Mouse (Mus musculus) layer of hippocampus, adult 2 months (tissue): ENCODE data around the gene Cd320. TPM values are rescaled to one million over a fixed set of nuclear protein-coding genes. Genes with fewer than 3 reads are reported as not detected.
"Not testable (repeated sequence)": the region's sequence is repeated elsewhere in the genome, so short reads cannot be mapped to it uniquely, and the experiment has no call there.

Experiments
- DNase-seq, 2 experiments: peaks; one replicate each; pipeline ENCODE4 v3.0.0; 2022; ENCODE audit warnings: low spot score in 2 of 2
- H3K27ac ChIP-seq: fragments of 200-600 bp; 2 replicates; pipeline ENCODE4 v1.8.1; 2022
- H3K4me3 ChIP-seq: fragments of 200-600 bp; 2 replicates; pipeline ENCODE4 v1.8.1; 2022; ENCODE audit warnings: mild to moderate bottlenecking
- CTCF ChIP-seq: fragments of 200-600 bp; conservative IDR thresholded peaks from 2 replicates; pipeline ENCODE4 v1.8.1; 2022; ENCODE audit warnings: antibody characterized with exemption, mild to moderate bottlenecking, moderate library complexity
- microRNA-seq, 2 experiments: library from miRNA; unstranded; fragments of <30 nt; microRNA quantifications; one replicate each; pipeline ENCODE4 v1.2.0; 2021
- total RNA-seq, 2 experiments: library from RNA; stranded (reverse); gene quantifications; 2 replicates each; pipeline ENCODE4 v1.2.3; 2021

Cd320 gene
- total RNA-seq, 2 experiments from 2014 or later = 22.6 to 25.0 TPM

GRCm38 (mm10) chr17:33892429-33892828, 49.5 kb downstream of the Cd320 start:
- no peak for DNase-seq
- no peak for TF ChIP-seq CTCF
- Histone ChIP-seq H3K27ac (no peak overlapping the region), H3K4me3 (no peak overlapping the region)

- H3K27ac ChIP-seq, DNase-seq, H3K4me3 ChIP-seq: not testable (repeated sequence)
These were observed 50.1 kb downstream of the Cd320 start for GRCm38 (mm10) chr17:33893011-33893410.

- Histone ChIP-seq H3K27ac (no peak overlapping the region), H3K4me3 (no peak overlapping the region)
- DNase-seq = no peak
- peak; percentile 74 for TF ChIP-seq CTCF
These were observed 54.4 kb downstream of the Cd320 start for GRCm38 (mm10) chr17:33897114-33897794.

GRCm38 (mm10) chr17:33898193-33898592, 55.3 kb downstream of the Cd320 start:
- not testable (repeated sequence) for H3K4me3 ChIP-seq, DNase-seq, H3K27ac ChIP-seq

Small RNAs within 50 kb of the gene (microRNA-seq; reads per million reads assigned to microRNA genes)
- gene Gm27740 = 0 reads per million in 2 experiments

Other genes starting within 250 kb of the Cd320 start
- gene Zfp414, start 214.0 kb upstream of the Cd320 start, total RNA-seq = 10 to 100 TPM; 50.1 to 51.3 TPM
- gene Pram1, start 205.0 kb upstream of the Cd320 start, total RNA-seq = under 1 TPM; 0.51 to 0.59 TPM
- 100 to 1,000 TPM; 164 to 178 TPM for gene Hnrnpm, start 156.2 kb upstream of the Cd320 start, total RNA-seq
- gene March2, start 124.4 kb upstream of the Cd320 start, total RNA-seq = 10 to 100 TPM; 84.7 to 86.1 TPM
- 100 to 1,000 TPM; 306 to 322 TPM for gene Rab11b, start 82.6 kb upstream of the Cd320 start, total RNA-seq
- 1 to 10 TPM; 4.1 to 4.2 TPM for gene Angptl4, start 61.3 kb upstream of the Cd320 start, total RNA-seq
- gene Kank3, start 32.6 kb upstream of the Cd320 start, total RNA-seq = 10 to 100 TPM; 35.2 to 40.6 TPM
- 100 to 1,000 TPM; 723 to 770 TPM for gene Rps28, start 18.5 kb upstream of the Cd320 start, total RNA-seq
- gene Ndufa7, start 18.5 kb upstream of the Cd320 start, total RNA-seq = 100 to 1,000 TPM; 207 to 208 TPM
- gene Gm7029, start 30.7 kb downstream of the Cd320 start, total RNA-seq = not detected
- gene Kifc1, start 47.6 kb downstream of the Cd320 start, total RNA-seq = 1 to 10 TPM; 1.8 to 3.0 TPM
- under 1 TPM; 0.61 to 0.64 TPM for gene Platr17, start 62.0 kb downstream of the Cd320 start, total RNA-seq
- 10 to 100 TPM; 26.1 to 32.9 TPM for gene Daxx, start 66.3 kb downstream of the Cd320 start, total RNA-seq
- 10 to 100 TPM; 30.2 to 40.1 TPM for gene Tapbp, start 72.8 kb downstream of the Cd320 start, total RNA-seq
- 10 to 100 TPM; 31.4 to 31.8 TPM for gene Zbtb22, start 72.8 kb downstream of the Cd320 start, total RNA-seq
- 10 to 100 TPM; 68.9 to 76.4 TPM for gene Rgl2, start 86.5 kb downstream of the Cd320 start, total RNA-seq
- 10 to 100 TPM; 86.5 to 97.4 TPM for gene Pfdn6, start 97.3 kb downstream of the Cd320 start, total RNA-seq
- gene Wdr46, start 97.6 kb downstream of the Cd320 start, total RNA-seq = 10 to 100 TPM; 14.5 to 18.9 TPM
- 1 to 10 TPM; 6.3 TPM for gene B3galt4, start 108.4 kb downstream of the Cd320 start, total RNA-seq
- 10 to 100 TPM; 84.3 to 92.5 TPM for gene Vps52, start 112.7 kb downstream of the Cd320 start, total RNA-seq
- 100 to 1,000 TPM; 310 to 336 TPM for gene Rps18, start 112.9 kb downstream of the Cd320 start, total RNA-seq
- gene H2-K1, start 157.3 kb downstream of the Cd320 start, total RNA-seq = 10 to 100 TPM; 20.7 to 22.5 TPM
- 10 to 100 TPM; 39.6 to 45.2 TPM for gene Ring1, start 181.6 kb downstream of the Cd320 start, total RNA-seq
- 10 to 100 TPM; 55.6 to 59.5 TPM for gene H2-Ke6, start 185.0 kb downstream of the Cd320 start, total RNA-seq
- 10 to 100 TPM; 97.7 to 98.9 TPM for gene Slc39a7, start 188.6 kb downstream of the Cd320 start, total RNA-seq
- gene Rxrb, start 188.7 kb downstream of the Cd320 start, total RNA-seq = 10 to 100 TPM; 80.6 to 85.5 TPM
- 10 to 100 TPM; 18.9 to 23.1 TPM for gene Col11a2, start 196.3 kb downstream of the Cd320 start, total RNA-seq
- under 1 TPM in 1 of 2 experiments, not detected in 1; 0.44 TPM for gene H2-Oa, start 249.2 kb downstream of the Cd320 start, total RNA-seq